Mouse (Mus musculus) G1E (cell line): ENCODE data around the gene Gstm2.

Experiments used
- CTCF ChIP-seq: IDR thresholded peaks from 2 replicates; pipeline ENCODE4 v1.5.1; 2012; ENCODE audit warnings: low read depth, low read length, inconsistent platforms, mixed read lengths
- TAL1 ChIP-seq: conservative IDR thresholded peaks from 2 replicates; pipeline ENCODE4 v1.6.1; 2012; ENCODE audit warnings: low read depth, low read length, inconsistent platforms, mixed read lengths

DNA sequence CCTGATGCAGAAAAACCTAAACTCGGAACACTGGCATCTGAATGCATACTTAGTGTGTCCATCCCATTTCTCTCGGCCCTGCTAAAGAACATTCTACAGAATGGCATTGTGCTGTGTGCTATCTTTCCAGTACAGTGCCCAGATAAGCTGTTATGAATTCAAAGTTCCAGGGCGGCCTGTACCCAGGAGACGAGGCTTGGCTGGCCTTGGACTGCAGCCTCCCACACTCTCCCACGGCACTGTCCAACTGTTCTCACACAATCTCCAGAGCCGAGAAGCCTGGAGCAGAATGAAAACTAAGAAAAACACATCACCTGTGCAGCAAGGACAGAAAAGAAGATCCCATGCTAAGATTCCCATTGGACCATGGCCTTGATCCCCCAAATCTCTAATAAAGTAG, 3.5 kb downstream of the Gstm2 start:
- TF ChIP-seq CTCF (no peak), TAL1 (no peak)
